Mouse (Mus musculus) midbrain, embryonic 11.5 days (tissue): ENCODE measurements around the gene Slc16a3. TPM values are rescaled to one million over a fixed set of nuclear protein-coding genes. Genes with fewer than 3 reads are reported as not detected.

Experiments used
- ATAC-seq: fragments of 200-750 bp; cut with Nextera tagmentation; 2 replicates; pipeline ENCODE4 v1.8.0; 2017; ENCODE audit warnings: moderate TSS enrichment, moderate library complexity; ENCODE audit not compliant: low FRiP score
- DNase-seq: peaks from one replicate; pipeline ENCODE4 v3.0.0; 2015; ENCODE audit warnings: low spot score; ENCODE audit errors: missing footprints
- H3K27ac ChIP-seq: fragments of 300-500 bp; sonication (generic); 2 replicates; pipeline ENCODE4 v1.5.1; 2014; ENCODE audit warnings: low read depth, low read length
- H3K27me3 ChIP-seq: fragments of 300-500 bp; sonication (generic); 2 replicates; pipeline ENCODE4 v1.6.1; 2014; ENCODE audit warnings: mild to moderate bottlenecking, low read length, moderate library complexity, mixed read lengths; ENCODE audit not compliant: control insufficient read depth, insufficient read depth
- H3K36me3 ChIP-seq: fragments of 300-500 bp; sonication (generic); 2 replicates; pipeline ENCODE4 v1.6.1; 2014; ENCODE audit warnings: mild to moderate bottlenecking, low read length, moderate library complexity, mixed read lengths; ENCODE audit not compliant: control insufficient read depth, insufficient read depth
- H3K4me1 ChIP-seq: fragments of 300-500 bp; sonication (generic); 2 replicates; pipeline ENCODE4 v1.6.1; 2014; ENCODE audit warnings: low read length; ENCODE audit not compliant: control insufficient read depth, insufficient read depth
- H3K4me2 ChIP-seq: fragments of 300-500 bp; sonication (generic); 2 replicates; pipeline ENCODE4 v1.6.1; 2014; ENCODE audit warnings: mild to moderate bottlenecking, moderate library complexity
- H3K4me3 ChIP-seq: fragments of 300-500 bp; sonication (generic); 2 replicates; pipeline ENCODE4 v1.5.1; 2014; ENCODE audit warnings: low read depth, low read length
- H3K9ac ChIP-seq: fragments of 300-500 bp; sonication (generic); 2 replicates; pipeline ENCODE4 v1.6.1; 2014; ENCODE audit warnings: low read length
- H3K9me3 ChIP-seq: fragments of 300-500 bp; sonication (generic); 2 replicates; pipeline ENCODE4 v1.6.1; 2016; ENCODE audit warnings: low read length; ENCODE audit not compliant: control insufficient read depth
- WGBS: fragments of 180-500 bp; shearing (Covaris S2); extraction: QIAGEN DNeasy Blood & Tissue Kit; methylation state at CpG from one replicate; pipeline ENCODE4 v1.1.7; 2014; 5-methylcytosine and 5-hydroxymethylcytosine counted together
- polyA plus RNA-seq: library from polyadenylated mRNA; unstranded; fragments of >200 nt; fragmentation: Nextera tagmentation; extraction: Ambion mirVana; gene quantifications from 2 replicates; pipeline ENCODE4 v1.2.1, GENCODE M21; 2014

Gene Slc16a3
- polyA plus RNA-seq, 1 experiment from 2014 or later, result 30.4 TPM

- no peak overlapping the region; the same call in 1 of the 2 replicates for H3K27ac ChIP-seq
- 84% methylated on average over 9 of the region's 9 CpGs for WGBS
- peak overlapping the region; percentile 65; the same call in 1 of the 2 replicates for H3K9ac ChIP-seq
- peaks cover 3% of the 10 kb centered on the region; the same call in 1 of the 2 replicates for H3K27me3 ChIP-seq
- DNase-seq, result no peak
- peak overlapping the region; percentile 46 for H3K4me3 ChIP-seq
- H3K4me1 ChIP-seq, result peaks cover 30% of the 10 kb centered on the region
- no peak for ATAC-seq
- peaks cover 7% of the 10 kb centered on the region; the same call in 1 of the 2 replicates for H3K36me3 ChIP-seq
- peak overlapping the region; percentile 66 for H3K4me2 ChIP-seq
- no peaks in the 10 kb centered on the region for H3K9me3 ChIP-seq
These were observed 3.8 kb downstream of the Slc16a3 start for GRCm38 (mm10) chr11:120951731-120952730.

- 86% methylated on average over 5 of the region's 5 CpGs for WGBS
- Histone ChIP-seq H3K4me1 (peaks cover 21% of the 10 kb centered on the region), H3K27me3 (peaks cover 2% of the 10 kb centered on the region; the same call in 1 of the 2 replicates), H3K9me3 (no peaks in the 10 kb centered on the region), H3K4me2 (no peak overlapping the region), H3K4me3 (no peak overlapping the region), H3K36me3 (peaks cover 10% of the 10 kb centered on the region; the same call in 1 of the 2 replicates), H3K27ac (no peak overlapping the region), H3K9ac (no peak overlapping the region)
- ATAC-seq (no peak), DNase-seq (no peak)
These were observed 6.7 kb downstream of the Slc16a3 start for GRCm38 (mm10) chr11:120954936-120955335.

- ATAC-seq (no peak), DNase-seq (no peak)
- Histone ChIP-seq H3K27me3 (no peaks in the 10 kb centered on the region), H3K9me3 (no peaks in the 10 kb centered on the region), H3K36me3 (peaks cover 10% of the 10 kb centered on the region; the same call in 1 of the 2 replicates), H3K4me2 (no peak overlapping the region), H3K4me1 (peaks cover 13% of the 10 kb centered on the region), H3K27ac (no peak overlapping the region), H3K9ac (no peak overlapping the region), H3K4me3 (no peak overlapping the region)
- 92% methylated on average over 8 of the region's 8 CpGs for WGBS
These were observed 7.4 kb downstream of the Slc16a3 start for GRCm38 (mm10) chr11:120955701-120956100.

GRCm38 (mm10) chr11:120957052-120957451 is 8.8 kb downstream of the Slc16a3 start:
- Histone ChIP-seq H3K9me3 (no peaks in the 10 kb centered on the region), H3K4me2 (no peak overlapping the region), H3K4me3 (no peak overlapping the region), H3K36me3 (peaks cover 12% of the 10 kb centered on the region), H3K9ac (no peak overlapping the region), H3K27me3 (no peaks in the 10 kb centered on the region), H3K4me1 (peaks cover 3% of the 10 kb centered on the region), H3K27ac (no peak overlapping the region)
- DNase-seq, result no peak
- ATAC-seq, result no peak
- WGBS, result 82% methylated on average over 8 of the region's 8 CpGs

- no peak overlapping the region for H3K4me3 ChIP-seq
- 78% methylated on average over 15 of the region's 15 CpGs for WGBS
- no peaks in the 10 kb centered on the region for H3K4me1 ChIP-seq
- H3K27me3 ChIP-seq, result no peaks in the 10 kb centered on the region
- H3K27ac ChIP-seq, result no peak overlapping the region
- peaks cover 17% of the 10 kb centered on the region for H3K36me3 ChIP-seq
- H3K9ac ChIP-seq, result no peak overlapping the region
- no peaks in the 10 kb centered on the region for H3K9me3 ChIP-seq
- no peak for DNase-seq
- ATAC-seq, result no peak
- no peak overlapping the region for H3K4me2 ChIP-seq
These were observed 9.5 kb downstream of the Slc16a3 start for GRCm38 (mm10) chr11:120957731-120958257.

- Histone ChIP-seq H3K4me3 (no peak overlapping the region), H3K4me2 (no peak overlapping the region), H3K9ac (no peak overlapping the region), H3K9me3 (no peaks in the 10 kb centered on the region), H3K27ac (no peak overlapping the region), H3K4me1 (no peaks in the 10 kb centered on the region), H3K36me3 (peaks cover 26% of the 10 kb centered on the region), H3K27me3 (no peaks in the 10 kb centered on the region)
- DNase-seq (no peak), ATAC-seq (no peak)
- 90% methylated on average over 18 of the region's 18 CpGs for WGBS
These were observed 10.8 kb downstream of the Slc16a3 start for GRCm38 (mm10) chr11:120959066-120959465.

GRCm38 (mm10) chr11:120959564-120959963 is 11.3 kb downstream of the Slc16a3 start:
- no peak for ATAC-seq
- 80% methylated on average over 3 of the region's 3 CpGs for WGBS

GRCm38 (mm10) chr11:120960248-120960647 is 12.0 kb downstream of the Slc16a3 start:
- Histone ChIP-seq H3K9ac (no peak overlapping the region), H3K36me3 (peaks cover 26% of the 10 kb centered on the region), H3K27me3 (no peaks in the 10 kb centered on the region), H3K27ac (no peak overlapping the region), H3K4me1 (no peaks in the 10 kb centered on the region), H3K9me3 (no peaks in the 10 kb centered on the region), H3K4me3 (no peak overlapping the region), H3K4me2 (no peak overlapping the region)
- DNase-seq (no peak), ATAC-seq (no peak)
- 76% methylated on average over 1 of the region's 1 CpGs for WGBS

More at GRCm38 (mm10) chr11:120959564-120959963, 11.3 kb downstream of the Slc16a3 start:
- Histone ChIP-seq H3K4me1 (no peaks in the 10 kb centered on the region), H3K9ac (no peak overlapping the region), H3K36me3 (peaks cover 26% of the 10 kb centered on the region), H3K4me3 (no peak overlapping the region), H3K27ac (no peak overlapping the region), H3K9me3 (no peaks in the 10 kb centered on the region), H3K4me2 (no peak overlapping the region), H3K27me3 (no peaks in the 10 kb centered on the region)
- no peak for DNase-seq

GRCm38 (mm10) chr11:120961594-120961993 is 13.3 kb downstream of the Slc16a3 start:
- ATAC-seq, result no peak

More at GRCm38 (mm10) chr11:120961594-120961993, 13.3 kb downstream of the Slc16a3 start:
- Histone ChIP-seq H3K27me3 (no peaks in the 10 kb centered on the region), H3K27ac (no peak overlapping the region), H3K4me2 (no peak overlapping the region), H3K4me3 (no peak overlapping the region), H3K9ac (no peak overlapping the region), H3K4me1 (no peaks in the 10 kb centered on the region), H3K36me3 (peaks cover 26% of the 10 kb centered on the region), H3K9me3 (no peaks in the 10 kb centered on the region)
- 90% methylated on average over 7 of the region's 7 CpGs for WGBS
- no peak for DNase-seq
